Mouse (Mus musculus): ENCODE results near the gene Gm5150.
"Not testable (repeated sequence)": the region's sequence is repeated elsewhere in the genome, so short reads cannot be mapped to it uniquely, and the experiment has no call there.

The Gm5150 gene

DNA sequence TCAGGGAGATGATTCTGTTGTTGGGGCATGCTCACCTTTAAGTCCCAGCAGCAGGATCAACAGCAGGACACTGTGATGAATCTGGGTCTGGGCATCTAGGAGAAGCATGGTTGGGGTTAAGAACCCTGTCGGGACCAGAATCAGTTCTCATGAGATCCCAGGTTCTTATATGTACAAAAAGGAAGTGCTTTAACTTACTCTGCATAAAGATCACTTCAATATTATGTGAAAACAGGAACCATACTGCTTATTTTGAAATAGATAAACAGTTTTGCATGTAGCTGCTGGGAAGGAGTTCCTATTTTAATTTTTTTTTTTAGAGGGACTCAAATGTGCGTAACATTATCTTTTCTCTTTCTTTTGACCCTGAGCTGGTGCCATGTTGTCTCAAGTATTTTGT, at the start of gene Gm5150:
Gene Gm5150 (minus strand): TSS at position 223 of the 400 bp plus-strand sequence.
- no peak for DNase-seq (ENCODE audit: low read depth)

DNA sequence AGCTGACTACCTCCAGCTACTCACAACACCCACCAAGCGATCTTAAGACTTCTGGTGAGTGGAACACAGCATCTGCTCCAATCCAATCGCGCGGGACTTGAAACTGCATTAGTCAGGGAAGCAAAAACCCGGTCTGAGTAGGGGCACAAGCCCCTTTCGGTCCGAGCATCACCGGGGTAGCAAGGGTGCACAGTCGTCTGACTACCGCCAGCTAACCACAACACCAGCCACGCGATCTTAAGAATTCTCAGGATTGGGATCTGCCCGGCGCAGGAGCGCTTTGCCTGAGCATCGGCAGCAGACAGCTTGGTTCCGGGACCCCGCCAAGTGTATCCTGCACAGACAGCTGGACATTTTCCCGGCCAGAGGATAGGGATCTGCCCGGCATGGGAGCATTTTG, 45.5 kb upstream of the Gm5150 start:
- not testable (repeated sequence) for DNase-seq (ENCODE audit: low read depth)

DNA sequence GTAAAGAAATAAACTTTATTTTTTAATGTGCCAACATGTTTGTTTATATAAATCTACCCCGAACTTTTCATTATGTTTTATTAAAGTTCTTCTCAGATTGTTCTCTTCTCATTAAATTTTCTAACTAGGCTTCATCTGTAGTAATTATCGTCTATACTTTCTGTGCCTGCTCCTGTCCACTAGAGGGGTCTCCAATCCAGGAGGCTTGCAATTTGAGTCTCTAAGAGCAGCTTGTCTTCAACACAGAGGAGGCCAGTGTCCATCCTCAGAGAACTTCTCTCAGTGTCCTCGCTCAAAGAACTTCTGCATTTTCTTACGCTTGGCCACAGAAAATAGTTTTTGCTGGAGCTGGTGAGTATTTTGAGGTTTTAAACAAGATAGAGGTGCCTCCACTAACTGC, 41.1 kb upstream of the Gm5150 start:
- DNase-seq (ENCODE audit: low read depth): no peak

DNA sequence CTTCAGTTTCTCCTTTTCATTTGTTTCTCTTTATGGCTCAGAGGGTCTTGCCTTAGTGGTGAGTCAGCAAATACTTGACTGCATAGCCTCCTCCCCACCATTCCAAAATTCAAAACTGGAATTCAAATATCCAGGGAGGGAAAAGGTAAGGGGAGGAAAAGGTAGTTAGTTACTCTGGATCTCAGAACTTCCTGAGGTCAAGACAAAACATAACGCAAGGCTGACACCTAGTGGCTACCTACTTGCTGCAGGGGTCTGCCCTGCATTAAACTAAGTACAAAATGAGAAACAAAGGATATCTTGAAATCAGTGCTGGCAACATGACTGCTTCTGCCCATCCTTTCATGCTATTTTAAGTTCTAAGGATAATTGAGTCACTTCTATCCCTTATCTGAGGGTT, 37.1 kb upstream of the Gm5150 start:
- DNase-seq (ENCODE audit: low read depth): no peak

DNA sequence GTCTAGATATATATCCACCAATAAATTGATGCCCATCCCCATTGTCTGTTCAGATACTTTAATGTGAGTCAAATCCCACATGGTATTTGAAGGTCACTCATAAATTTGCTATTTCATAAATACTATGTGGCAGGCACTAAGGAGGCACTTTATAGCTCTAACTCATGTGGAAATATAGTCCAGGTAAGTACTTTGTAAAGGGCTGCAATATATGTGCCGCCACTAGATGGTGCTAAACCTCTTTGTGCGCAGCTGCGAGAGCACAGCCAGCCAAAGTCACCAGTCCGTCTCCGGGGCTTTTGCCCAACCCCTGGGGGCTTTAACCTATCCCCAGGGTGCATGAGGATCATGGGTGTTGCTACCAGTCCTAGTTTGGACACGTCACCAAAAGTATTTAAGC, 18.8 kb upstream of the Gm5150 start:
- DNase-seq (ENCODE audit: low read depth): peak; percentile 2

DNA sequence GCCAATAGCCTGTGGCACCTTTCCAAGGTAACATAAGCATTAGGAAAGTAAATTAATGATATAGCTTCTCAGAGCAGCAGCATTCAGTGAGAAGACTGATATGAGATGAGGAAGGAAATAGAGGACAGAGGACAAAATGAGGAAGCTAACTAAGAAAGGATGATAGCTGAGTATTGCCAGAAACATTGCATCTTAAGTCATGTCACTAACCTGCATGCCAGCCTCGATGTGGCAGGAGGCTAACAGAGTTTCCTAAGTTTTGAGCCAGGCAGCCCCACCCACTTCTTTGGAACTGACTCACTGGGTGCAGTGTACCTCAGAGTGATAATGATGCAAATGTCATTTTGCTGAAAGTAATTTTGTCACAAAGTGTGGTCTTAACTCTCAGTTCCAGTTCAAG, 16.0 kb upstream of the Gm5150 start:
- no peak for DNase-seq (ENCODE audit: low read depth)

DNA sequence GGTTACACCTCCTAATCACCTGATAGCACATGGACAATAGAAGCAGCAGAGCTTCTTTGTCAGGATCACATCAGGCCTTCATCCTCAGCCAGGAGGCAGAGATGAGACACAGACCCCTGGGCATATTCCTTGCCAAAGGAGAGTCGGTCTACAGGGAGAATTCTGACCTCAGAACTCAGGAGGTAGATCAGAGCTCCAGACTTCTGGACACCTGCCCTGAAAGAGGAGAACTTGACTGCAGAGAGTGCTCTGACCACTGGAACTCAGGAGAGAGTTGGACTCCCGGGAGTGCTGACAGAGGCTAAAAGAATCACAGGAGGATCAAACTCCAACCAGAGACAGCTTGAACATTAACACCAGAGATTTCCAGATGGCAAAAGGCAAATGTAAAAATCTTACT, 8.2 kb upstream of the Gm5150 start:
- not testable (repeated sequence) for DNase-seq (ENCODE audit: low read depth)

DNA sequence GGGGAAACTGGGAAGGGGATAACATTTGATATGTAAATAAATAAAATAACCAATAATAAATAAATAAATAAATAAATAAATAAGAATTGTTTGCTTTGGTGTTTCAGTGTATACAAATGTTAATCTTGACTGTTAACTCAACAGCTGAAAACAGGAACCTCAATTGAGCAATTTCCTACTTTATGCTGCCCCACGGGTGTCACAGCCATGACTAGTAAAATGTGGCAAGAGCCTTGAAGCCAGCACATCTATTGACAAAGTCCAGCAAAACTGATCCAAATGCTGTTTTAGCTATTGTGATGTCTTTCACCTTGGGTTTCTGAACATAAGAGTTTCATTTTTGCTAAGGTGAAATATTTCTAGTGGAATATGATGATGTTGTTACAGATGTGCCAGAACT, 1.6 kb upstream of the Gm5150 start:
- DNase-seq (ENCODE audit: low read depth): no peak

DNA sequence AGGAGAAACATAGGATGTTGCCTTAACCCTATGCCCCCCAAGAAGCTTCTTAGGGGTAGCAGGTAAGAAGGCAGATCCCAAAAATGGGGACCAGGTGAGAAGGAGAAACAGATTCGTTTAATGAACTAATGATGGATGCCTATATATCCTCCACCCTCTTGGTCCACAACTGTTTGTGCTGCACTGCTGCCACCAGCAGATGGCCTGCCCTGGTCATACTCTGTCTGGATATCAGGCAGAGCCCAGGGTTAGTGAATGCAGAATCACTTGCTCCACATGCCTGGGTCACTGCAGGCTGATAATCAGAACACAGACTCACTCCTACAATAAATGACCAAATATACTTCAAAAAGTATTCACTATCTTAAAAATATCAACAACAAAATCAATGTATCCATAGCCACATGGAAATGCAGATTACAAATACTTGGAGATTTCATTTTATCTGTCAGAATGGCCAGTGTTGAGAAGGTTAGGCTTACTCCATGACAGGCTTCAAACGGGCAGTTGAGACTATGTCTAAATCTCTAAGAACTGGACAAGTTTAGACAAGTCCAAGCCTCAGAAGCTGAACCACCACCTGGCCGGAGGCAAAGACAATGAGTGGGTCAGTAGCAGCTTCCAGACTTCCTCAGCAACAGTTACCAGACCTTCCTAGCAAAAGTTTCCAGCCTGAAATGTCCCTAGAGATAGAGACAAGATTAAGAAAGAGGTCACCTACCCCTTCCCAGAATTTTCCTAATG, 2.2 kb downstream of the Gm5150 start:
- DNase-seq (ENCODE audit: low read depth): no peak

DNA sequence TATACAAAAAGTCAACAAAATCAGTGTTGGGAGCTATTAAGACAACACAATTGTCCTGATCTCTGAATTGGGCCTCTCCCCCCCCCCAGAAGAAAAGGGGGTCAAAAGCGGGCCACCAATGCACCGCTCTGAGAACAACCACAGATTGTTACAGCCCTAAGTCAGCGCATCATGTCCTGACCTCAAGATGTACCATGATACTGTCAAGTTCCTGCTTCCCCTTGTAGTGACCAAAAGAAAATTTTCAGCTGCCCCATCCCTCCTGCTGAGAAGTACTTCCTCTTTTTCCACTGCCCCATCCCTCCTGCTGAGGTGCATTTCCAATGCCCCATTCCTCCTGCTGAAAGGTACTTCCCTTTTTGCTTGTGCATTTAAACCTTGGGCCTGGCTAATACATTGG, 6.8 kb downstream of the Gm5150 start:
- DNase-seq (ENCODE audit: low read depth): not testable (repeated sequence)

DNA sequence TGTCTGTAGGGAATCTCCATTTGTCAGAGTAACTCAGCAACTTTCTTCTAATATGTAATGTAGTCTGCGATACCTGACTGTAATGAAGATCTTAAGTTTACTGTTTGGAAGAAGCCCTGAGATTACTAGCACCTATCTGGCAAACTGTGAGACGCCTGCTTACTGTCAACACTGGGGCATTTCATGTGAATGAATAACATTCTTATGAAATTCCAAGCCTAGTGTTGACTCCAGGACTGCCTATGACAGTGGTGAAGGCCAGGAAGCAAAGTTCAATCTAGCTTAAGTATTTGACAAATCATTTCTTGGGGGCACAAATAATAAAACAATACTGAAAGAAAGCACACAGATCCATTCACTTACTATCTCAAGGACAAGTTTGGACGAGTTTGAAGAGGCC, 24.0 kb downstream of the Gm5150 start:
- DNase-seq (ENCODE audit: low read depth): no peak

DNA sequence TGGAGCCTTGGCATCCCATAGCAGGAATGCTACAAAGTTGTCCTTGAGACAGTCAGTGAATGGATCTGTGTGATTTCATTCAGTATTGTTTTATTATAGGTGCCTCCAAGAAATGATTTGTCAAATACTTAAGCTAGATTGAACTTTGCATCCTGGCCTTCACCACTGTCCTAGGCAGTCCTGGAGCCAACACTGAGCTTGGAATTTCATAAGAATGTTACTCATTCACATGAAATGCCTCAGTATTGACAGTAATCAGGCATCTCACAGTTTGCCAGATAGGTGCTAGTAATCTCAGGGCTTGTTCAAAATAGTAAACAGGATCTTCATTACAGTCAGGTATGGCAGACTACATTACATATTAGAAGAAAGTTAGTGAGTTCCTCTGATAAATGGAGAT, 49.3 kb downstream of the Gm5150 start:
- DNase-seq (ENCODE audit: low read depth): no peak

Data from fibroblast of lung, adult 2 months (primary cell).